Mouse (Mus musculus) megakaryocyte-erythroid progenitor cell, adult 5-6 weeks (primary cell): ENCODE results near the gene Clcn6. TPM values are rescaled to one million over a fixed set of nuclear protein-coding genes. Genes with fewer than 3 reads are reported as not detected.

Source experiments
- ATAC-seq: replicated peaks from 2 replicates; pipeline ENCODE4 v1.8.0; 2016; ENCODE audit warnings: mild to moderate bottlenecking, inconsistent platforms; ENCODE audit not compliant: severe bottlenecking, poor library complexity, low FRiP score, low TSS enrichment
- total RNA-seq, 2 experiments: library from RNA; stranded (forward) in 1 of 2; stranded (reverse) in 1 of 2; fragments of 200-1000, 215-1000 nt in 1 of 2; fragments of >200 nt in 1 of 2; fragmentation: Nextera tagmentation in 1 of 2; gene quantifications; 2 replicates each; pipeline ENCODE4 v1.2.3; 2014 to 2017

Gene Clcn6
- total RNA-seq (2014; fragmentation: Nextera tagmentation): 5.6 and 6.9 TPM in 2 replicates
- total RNA-seq (2017): 2.9 and 4.4 TPM in 2 replicates

- ATAC-seq: peak; percentile 90
Measured at GRCm38 (mm10) chr4:148038600-148039253, at the start of gene Clcn6, which contains the start of gene Mthfr. TSS of gene Clcn6 (minus strand) at chr4:148038821. TSS of gene Mthfr (plus strand) at chr4:148039077.

- ATAC-seq: peak; percentile 91
Measured at GRCm38 (mm10) chr4:148087907-148088527, 49.4 kb upstream of the Clcn6 start, which contains the start of gene Agtrap. TSS of gene Agtrap (minus strand) at chr4:148088031.

- ATAC-seq: no peak; the same call in 1 of the 2 replicates
Measured at GRCm38 (mm10) chr4:148087091-148087906, 48.7 kb upstream of the Clcn6 start.

- ATAC-seq: no peak
Measured at GRCm38 (mm10) chr4:148085907-148086305, 47.3 kb upstream of the Clcn6 start.

- ATAC-seq: no peak
Measured at GRCm38 (mm10) chr4:148085131-148085906, 46.7 kb upstream of the Clcn6 start.

- ATAC-seq: no peak
Measured at GRCm38 (mm10) chr4:148084261-148084714, 45.7 kb upstream of the Clcn6 start.

GRCm38 (mm10) chr4:148083176-148083899 is 44.7 kb upstream of the Clcn6 start:
- no peak for ATAC-seq

- peak; percentile 87 for ATAC-seq
Measured at GRCm38 (mm10) chr4:148082257-148083044, 43.8 kb upstream of the Clcn6 start.

- no peak for ATAC-seq
Measured at GRCm38 (mm10) chr4:148081201-148081600, 42.6 kb upstream of the Clcn6 start.

- no peak for ATAC-seq
Measured at GRCm38 (mm10) chr4:148080597-148080973, 42.0 kb upstream of the Clcn6 start.

- ATAC-seq: no peak
Measured at GRCm38 (mm10) chr4:148079944-148080596, 41.4 kb upstream of the Clcn6 start.

GRCm38 (mm10) chr4:148079212-148079611 is 40.6 kb upstream of the Clcn6 start:
- no peak for ATAC-seq

- ATAC-seq: no peak
Measured at GRCm38 (mm10) chr4:148075881-148076280, 37.3 kb upstream of the Clcn6 start.

- peak; percentile 57 for ATAC-seq
Measured at GRCm38 (mm10) chr4:148075259-148075658, 36.6 kb upstream of the Clcn6 start.

- peak; percentile 50 for ATAC-seq
Measured at GRCm38 (mm10) chr4:148074521-148075189, 36.0 kb upstream of the Clcn6 start.

- ATAC-seq: no peak
Measured at GRCm38 (mm10) chr4:148071508-148071907, 32.9 kb upstream of the Clcn6 start.
